Mouse (Mus musculus) olfactory bulb, adult 2 months (tissue): Measurements from ENCODE around the gene Mertk. TPM values are rescaled to one million over a fixed set of nuclear protein-coding genes. Genes with fewer than 3 reads are reported as not detected.

Experiments used
- H3K27ac ChIP-seq: fragments of 200-500 bp; 2 replicates; pipeline ENCODE4 v1.5.1; 2012; ENCODE audit warnings: low read depth, low read length; ENCODE audit not compliant: insufficient read depth
- H3K4me1 ChIP-seq: fragments of 200-500 bp; 2 replicates; pipeline ENCODE4 v1.6.1; 2012; ENCODE audit warnings: low read length; ENCODE audit not compliant: control insufficient read depth, insufficient read depth
- H3K4me3 ChIP-seq: fragments of 200-500 bp; 2 replicates; pipeline ENCODE4 v1.5.1; 2012; ENCODE audit warnings: mild to moderate bottlenecking, low read depth, low read length, moderate library complexity; ENCODE audit not compliant: insufficient read depth
- CTCF ChIP-seq: fragments of 200-500 bp; IDR thresholded peaks from 2 replicates; pipeline ENCODE4 v1.5.1; 2012; ENCODE audit warnings: low read depth, mild to moderate bottlenecking, low read length, moderate library complexity; ENCODE audit not compliant: insufficient read depth
- POLR2A ChIP-seq: fragments of 200-500 bp; IDR thresholded peaks from 2 replicates; pipeline ENCODE4 v1.6.1; 2012; ENCODE audit warnings: mild to moderate bottlenecking, low read depth, low read length, moderate library complexity; ENCODE audit not compliant: insufficient read depth
- WGBS: fragments of 180-500 bp; shearing (Covaris S2); methylation state at CpG from one replicate; pipeline ENCODE4 v1.1.7; 2018; 5-methylcytosine and 5-hydroxymethylcytosine counted together
- polyA plus RNA-seq: library from polyadenylated mRNA; stranded (reverse); fragments of >200 nt; gene quantifications from 2 replicates; pipeline ENCODE4 v1.2.4, GENCODE M21; 2012; ENCODE audit warnings: low replicate concordance; ENCODE audit not compliant: missing spikeins, insufficient read depth, insufficient read length

The Mertk gene
- polyA plus RNA-seq, 1 experiment, result not detected

DNA sequence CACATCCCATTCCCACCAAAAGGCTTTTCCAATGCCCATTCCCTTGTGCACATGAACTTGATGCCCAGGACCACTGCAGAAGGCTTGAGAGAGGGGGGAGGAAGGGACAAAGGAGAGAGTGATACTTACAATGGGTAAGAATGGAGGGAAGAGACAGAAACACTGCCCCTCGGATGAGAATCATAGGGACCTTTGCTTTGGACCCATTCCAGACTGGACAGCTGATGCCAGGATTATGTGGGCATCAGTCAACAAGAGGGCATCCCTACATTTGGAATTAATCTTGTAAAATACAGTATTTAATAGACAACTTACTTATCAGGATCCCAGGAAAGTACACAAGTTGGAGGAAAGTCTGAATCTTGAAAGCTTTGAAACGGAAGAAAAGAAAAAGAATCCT, 38.3 kb downstream of the Mertk start:
- WGBS, result 70% methylated on average over 2 of the region's 2 CpGs

GRCm38 (mm10) chr2:128737796-128738195, 39.0 kb downstream of the Mertk start:
- TF ChIP-seq CTCF (no peak), POLR2A (no peak)
- Histone ChIP-seq H3K4me1 (peaks cover 5% of the 10 kb centered on the region; the same call in 1 of the 2 replicates), H3K27ac (no peak overlapping the region), H3K4me3 (no peak overlapping the region)
- 73% methylated on average over 4 of the region's 4 CpGs for WGBS

More for the DNA sequence above, 38.3 kb downstream of the Mertk start:
- Histone ChIP-seq H3K4me1 (peaks cover 5% of the 10 kb centered on the region; the same call in 1 of the 2 replicates), H3K27ac (no peak overlapping the region), H3K4me3 (no peak overlapping the region)
- TF ChIP-seq POLR2A, result no peak
- no peak for TF ChIP-seq CTCF

GRCm38 (mm10) chr2:128738725-128739258, 40.0 kb downstream of the Mertk start:
- TF ChIP-seq POLR2A (no peak), CTCF (no peak)
- no peak overlapping the region for H3K4me3 ChIP-seq
- H3K4me1 ChIP-seq, result peaks cover 11% of the 10 kb centered on the region
- 44% methylated on average over 10 of the region's 10 CpGs for WGBS
- H3K27ac ChIP-seq, result peak overlapping the region; percentile 70

DNA sequence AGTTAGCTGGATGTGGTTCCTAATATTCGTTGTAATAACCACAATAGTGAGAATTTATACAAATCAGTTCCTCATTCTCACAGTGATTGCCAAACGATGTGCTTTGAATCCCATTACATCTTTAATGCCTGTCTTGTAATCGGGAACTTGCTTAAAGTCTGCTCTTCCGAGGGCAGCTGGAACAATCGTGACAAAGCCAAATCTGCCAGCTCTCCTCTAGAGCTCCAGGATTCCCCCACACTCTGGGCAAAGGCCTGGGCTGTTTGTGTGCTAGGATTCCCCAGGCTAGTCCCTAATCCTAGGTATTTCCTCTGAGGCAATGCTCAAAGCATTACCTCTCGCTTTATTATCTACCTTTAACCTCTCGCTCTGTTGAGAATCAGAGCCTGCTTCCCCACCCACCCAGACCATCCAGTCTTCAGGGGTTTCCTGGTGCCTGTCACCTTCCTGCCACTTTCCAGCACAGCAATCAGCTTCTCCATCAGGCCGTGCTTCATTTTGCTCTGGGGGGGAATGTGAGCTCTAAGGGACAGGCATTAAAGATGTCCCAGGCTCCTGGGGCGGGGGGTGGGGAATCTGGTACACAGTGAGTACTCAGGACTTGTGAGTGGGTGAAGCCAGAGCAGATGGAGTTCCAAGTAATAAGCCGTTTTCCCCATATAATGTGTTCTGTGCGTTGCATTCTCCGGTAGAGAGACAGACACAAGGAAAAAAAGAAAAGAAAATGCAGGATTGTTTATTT, 47.3 kb downstream of the Mertk start:
- H3K4me1 ChIP-seq, result peaks cover 16% of the 10 kb centered on the region
- no peak overlapping the region for H3K27ac ChIP-seq
- 49% methylated on average over 12 of the region's 12 CpGs for WGBS
- TF ChIP-seq CTCF (no peak), POLR2A (no peak)
- H3K4me3 ChIP-seq, result no peak overlapping the region

GRCm38 (mm10) chr2:128746621-128747151, 47.9 kb downstream of the Mertk start:
- Histone ChIP-seq H3K27ac (peak overlapping the region; percentile 61; the same call in 1 of the 2 replicates), H3K4me1 (peaks cover 16% of the 10 kb centered on the region), H3K4me3 (no peak overlapping the region)
- WGBS, result 52% methylated on average over 5 of the region's 5 CpGs
- no peak for TF ChIP-seq POLR2A
- no peak for TF ChIP-seq CTCF

DNA sequence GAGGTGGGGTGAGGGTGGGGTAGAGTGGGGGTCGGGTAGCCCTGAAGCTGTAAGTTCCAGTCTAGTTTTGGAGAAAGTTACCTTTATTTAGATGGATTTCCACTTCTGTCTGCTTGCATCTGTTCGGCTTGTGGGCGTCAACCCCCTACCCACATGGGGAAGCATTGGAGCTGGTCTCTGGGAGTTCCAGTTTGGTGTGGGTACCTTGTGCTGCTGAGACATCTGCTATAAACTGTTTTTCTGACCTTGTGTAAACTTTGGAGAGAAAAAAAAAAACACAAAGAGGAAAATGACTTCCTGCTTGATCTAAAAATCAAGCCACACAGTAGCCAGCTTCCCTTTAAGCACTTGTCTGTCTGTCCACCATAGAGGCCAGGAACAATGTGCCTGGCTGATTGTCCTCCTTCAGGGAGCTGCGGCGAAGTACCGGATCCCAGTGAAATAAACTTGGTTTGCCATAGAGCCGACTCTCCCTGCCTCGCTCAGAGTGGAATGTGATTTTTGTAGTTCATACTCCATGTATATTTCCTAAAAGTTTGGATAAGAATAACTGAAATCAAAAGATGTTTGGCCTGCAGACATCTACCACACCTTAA, 48.8 kb downstream of the Mertk start:
- H3K27ac ChIP-seq, result no peak overlapping the region
- 81% methylated on average over 8 of the region's 8 CpGs for WGBS

DNA sequence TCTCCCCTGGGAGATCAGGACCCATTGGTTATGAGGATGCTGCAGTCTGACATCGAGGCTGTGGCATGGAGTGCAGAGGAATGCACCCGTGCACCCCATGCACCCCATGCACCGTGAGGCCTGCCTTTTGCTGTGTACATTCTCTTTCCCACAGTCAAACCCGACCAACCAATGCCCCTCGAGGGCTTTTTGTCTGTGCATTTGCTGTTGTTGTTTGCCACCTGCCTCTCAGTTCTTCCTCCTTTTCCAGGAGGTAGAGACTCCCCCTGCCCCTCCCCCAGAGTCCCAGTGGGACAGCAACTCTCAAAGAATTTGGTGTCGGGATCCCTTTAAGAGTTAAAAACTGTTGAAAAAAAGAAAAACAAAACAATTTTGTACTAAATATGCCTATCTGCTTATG, 49.4 kb downstream of the Mertk start:
- 68% methylated on average over 6 of the region's 6 CpGs for WGBS

More for the DNA sequence above, 48.8 kb downstream of the Mertk start:
- H3K4me1 ChIP-seq, result peaks cover 16% of the 10 kb centered on the region
- H3K4me3 ChIP-seq, result no peak overlapping the region
- TF ChIP-seq CTCF (no peak), POLR2A (no peak)

GRCm38 (mm10) chr2:128751030-128751429, 52.3 kb downstream of the Mertk start:
- H3K4me1 ChIP-seq, result peaks cover 10% of the 10 kb centered on the region
- H3K4me3 ChIP-seq, result no peak overlapping the region
- 85% methylated on average over 6 of the region's 6 CpGs for WGBS
- no peak overlapping the region for H3K27ac ChIP-seq
- no peak for TF ChIP-seq CTCF
- TF ChIP-seq POLR2A, result no peak

More for the DNA sequence above, 49.4 kb downstream of the Mertk start:
- Histone ChIP-seq H3K4me3 (no peak overlapping the region), H3K4me1 (peaks cover 15% of the 10 kb centered on the region), H3K27ac (no peak overlapping the region)
- no peak for TF ChIP-seq CTCF
- TF ChIP-seq POLR2A, result no peak
